Mouse (Mus musculus) cerebellum, postnatal 10 days (tissue): ENCODE data around the gene Rragd.
"Not testable (repeated sequence)": the region's sequence is repeated elsewhere in the genome, so short reads cannot be mapped to it uniquely, and the experiment has no call there.

Experiments used
- DNase-seq, 2 experiments: peaks; one replicate each; pipeline ENCODE4 v3.0.0; 2021; ENCODE audit warnings: mixed read lengths in 2 of 2

Rragd gene

DNA sequence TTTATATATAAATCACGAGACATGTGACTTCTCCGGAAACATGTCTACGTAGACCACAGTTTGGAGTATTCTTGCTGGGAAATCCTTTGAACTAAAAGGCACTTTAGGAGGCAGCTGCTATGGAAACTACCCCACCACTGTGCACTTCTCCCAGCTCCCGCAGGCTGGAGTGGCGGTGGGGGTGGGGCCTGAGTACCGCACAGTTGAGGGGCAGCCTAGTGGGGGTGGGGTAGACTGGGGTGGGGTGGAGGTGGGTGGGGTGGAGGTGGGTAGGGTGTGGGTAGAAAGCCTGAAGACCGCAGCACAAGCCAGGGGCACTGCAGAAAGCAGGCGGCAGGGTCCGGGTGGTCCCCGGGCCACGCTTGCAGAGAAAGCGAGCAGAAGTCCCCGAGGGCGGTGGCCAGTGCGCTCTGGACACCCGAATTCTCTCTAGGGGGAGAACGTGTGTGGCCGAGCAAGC lies at the start of gene Rragd:
TSS of gene Rragd (plus strand) at position 322 of the 460 bp plus-strand sequence.
- DNase-seq: peak; percentile 66 to 67

DNA sequence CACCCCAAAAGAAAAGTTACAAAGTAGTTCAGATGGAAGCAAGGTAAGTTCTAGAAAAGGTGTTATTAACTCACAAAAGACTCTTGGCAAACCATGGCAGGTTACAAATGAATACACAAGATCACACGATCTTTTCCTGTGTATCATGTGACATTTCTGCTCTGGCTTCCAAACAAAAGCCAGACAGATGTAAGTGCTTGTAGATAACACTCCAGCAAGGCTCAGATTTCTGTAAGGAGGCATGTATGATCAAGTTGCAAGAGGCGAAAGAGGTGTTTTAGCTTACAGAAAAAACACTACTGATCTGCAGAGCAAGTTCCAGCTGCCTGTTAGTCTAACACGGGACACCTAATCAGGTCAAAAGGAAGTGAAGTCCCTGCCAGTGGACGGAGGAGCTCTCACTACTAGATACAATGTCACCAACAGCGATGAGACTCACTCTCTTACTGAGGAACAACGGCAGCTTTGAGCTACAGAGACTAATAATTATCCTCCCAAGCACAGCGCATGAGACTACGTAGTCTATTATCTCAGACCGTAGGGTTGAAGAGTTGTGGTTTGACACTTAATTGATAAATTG lies 46.0 kb upstream of the Rragd start:
- no peak for DNase-seq

DNA sequence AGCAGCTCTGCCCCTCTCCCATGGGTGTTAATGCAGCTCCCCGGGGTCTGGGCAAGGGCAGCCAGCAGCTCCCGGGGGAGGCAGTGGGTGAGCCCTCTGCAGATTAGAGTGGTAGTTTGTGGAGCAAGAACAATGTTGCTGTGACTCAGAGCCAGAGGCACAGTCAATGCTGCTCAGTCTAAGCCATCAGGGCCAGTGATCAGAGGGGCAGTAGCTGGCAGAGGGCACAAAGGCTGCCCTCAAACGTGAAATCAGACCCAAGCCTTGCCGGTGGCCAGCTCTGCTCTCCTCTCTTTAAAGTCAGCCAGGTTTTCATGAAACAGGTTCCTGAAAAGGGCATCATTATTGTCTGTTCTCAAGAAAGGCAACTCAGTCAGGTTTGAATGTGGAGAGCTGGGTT lies 43.3 kb upstream of the Rragd start:
- no peak for DNase-seq

DNA sequence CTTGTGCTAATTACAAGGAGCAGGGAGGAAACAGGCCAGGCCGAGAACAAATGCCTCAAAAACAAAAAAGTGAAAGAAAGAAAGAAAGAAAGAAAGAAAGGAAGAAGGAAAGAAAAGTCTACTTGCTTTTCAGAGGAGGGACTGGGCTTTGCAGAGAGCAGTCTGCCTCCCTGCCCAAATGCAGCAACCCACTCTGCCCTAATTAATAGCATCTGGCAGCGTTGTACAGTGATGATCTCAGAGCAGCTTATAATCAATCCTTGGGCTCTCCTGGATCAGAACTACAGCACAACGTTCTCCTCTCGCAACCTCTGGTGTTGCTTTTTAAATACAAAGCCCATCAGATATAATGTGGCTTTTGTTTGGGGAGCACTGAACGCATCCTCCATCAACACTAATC lies 42.9 kb upstream of the Rragd start:
- DNase-seq: no peak

DNA sequence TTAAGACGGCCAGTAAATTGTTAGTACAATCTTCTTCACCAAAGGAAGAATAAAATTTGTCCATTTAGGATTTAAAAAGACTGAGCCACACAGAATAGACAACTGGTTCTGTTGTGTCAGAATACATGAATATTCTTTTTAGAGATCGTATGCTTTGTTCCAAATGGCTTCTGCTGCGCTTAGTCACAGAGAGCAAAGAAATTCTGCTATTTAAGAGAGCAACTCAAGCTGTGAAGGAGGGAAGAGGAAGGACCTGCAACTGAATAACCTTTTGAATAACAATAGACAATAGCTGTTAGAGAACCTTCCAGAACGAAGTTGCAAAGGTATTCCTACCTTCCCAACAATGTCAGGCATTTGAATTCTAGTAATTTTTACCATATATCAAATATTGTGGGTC lies 41.9 kb upstream of the Rragd start:
- DNase-seq: no peak

DNA sequence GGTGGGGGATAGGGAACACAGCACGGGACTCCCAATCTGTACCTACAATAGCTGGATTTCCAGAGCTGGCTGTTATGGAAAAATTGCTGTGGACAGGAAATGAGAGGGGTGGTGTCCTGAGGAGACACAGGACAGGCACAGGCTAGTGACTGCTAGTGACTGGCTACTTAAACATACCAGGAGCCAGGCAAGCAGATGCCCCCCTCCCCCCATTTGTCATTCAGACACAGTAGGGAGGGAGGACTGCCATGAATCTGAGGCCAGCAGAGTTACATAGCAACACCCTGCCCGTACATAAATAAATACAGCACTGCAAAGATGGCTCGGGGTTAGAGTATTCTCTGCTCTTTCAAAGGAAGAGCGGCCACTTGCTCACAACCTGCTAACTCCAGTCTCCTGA lies 35.2 kb upstream of the Rragd start:
- DNase-seq: peak in 1 of 2 experiments; percentile 24

DNA sequence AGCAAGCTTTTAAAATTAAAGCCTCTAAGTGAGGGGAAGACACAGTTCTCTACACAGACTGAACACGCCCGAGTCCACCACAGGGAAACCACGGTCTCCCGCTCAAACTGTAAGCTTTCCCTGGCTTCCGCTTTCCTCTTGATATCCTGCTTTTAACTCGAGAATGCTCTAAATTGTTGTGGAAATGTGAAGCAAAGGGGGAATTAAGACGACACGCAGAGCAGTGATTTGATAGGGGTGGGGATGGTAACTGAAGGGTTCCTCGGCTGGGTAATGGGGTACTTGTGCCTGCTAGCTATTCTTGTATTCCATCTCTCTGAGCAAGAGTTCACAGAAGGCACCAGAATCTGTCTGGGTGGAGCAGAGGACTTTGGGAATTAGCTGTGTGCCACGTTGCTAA lies 34.1 kb upstream of the Rragd start:
- DNase-seq: no peak

DNA sequence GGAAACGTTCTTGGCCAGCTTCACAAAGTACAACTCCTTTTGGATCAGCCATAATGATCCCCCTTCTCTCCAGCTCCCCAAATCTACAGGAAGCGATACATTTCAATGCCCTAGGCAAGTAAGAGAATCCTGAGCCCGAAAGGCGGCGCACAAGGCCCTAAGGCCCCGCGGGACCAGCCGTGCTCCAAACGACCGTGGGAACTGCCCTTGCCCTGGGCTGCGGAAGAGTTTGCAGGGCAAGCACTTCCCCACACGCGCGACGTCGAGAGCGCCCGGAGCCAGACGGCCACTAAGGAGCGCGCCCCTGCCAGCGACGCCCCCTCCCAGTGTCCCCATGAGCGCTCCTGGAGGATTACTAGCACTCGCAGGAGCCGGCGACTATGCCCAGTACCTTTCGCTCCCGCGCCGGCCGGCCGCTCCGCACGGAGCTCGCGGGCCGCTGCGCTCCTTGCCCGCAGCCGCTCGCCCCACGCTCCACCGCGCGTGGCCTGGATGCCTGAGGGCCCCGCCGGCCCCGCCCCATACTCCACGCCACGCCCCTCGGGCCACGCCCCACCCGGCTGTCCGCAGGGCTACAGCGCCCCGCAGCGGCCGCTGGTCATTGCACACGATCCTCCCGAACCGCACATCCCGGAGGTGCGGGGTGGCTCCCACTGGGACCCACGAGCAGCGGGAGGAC lies 32.3 kb upstream of the Rragd start, which contains the start of gene Ankrd6:
TSS of gene Ankrd6 (minus strand) at position 486 of the 679 bp plus-strand sequence.
- DNase-seq: peak; percentile 91 to 92

DNA sequence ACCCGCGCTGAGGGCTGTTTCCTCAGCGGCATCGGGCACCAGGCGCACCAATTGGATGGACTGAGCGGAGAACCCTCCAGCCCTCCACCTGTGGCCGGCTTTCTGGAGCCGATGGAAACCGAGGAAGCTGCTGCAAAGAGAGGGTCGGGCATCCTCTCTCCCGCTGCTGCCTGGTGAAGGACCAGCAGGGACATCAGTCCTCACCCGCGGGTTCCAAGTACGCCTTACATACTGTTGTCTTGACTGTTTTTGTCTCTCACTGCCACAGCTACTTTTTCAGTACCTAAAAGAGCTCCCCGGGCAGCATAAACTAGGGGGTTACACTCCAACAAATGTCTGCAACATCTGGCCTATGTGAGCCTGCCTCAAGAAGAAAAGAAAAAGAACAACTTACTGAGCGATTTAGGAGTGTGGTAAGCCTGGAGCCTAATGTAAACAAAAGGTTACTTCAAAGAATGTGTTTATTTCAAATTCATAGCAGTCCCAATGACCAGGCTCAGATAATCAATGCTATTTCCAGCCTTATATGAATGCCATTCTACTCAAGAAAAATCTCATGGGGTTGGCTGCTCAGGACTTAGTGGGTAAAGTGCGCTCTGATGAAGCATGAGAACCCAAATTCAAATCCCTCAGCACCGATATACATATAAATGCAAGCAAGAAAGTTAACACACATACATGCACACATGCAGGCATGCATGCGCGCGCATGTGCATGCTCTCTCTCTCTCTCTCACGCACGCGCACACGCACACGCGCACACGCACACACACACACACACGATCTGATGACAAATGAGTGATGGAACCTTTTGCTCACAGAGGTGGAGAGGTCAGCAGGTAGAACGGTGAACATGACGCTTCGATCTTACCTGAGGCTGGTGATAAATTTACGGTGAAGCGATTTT lies 31.5 kb upstream of the Rragd start:
- DNase-seq: peak; percentile 25 to 46

DNA sequence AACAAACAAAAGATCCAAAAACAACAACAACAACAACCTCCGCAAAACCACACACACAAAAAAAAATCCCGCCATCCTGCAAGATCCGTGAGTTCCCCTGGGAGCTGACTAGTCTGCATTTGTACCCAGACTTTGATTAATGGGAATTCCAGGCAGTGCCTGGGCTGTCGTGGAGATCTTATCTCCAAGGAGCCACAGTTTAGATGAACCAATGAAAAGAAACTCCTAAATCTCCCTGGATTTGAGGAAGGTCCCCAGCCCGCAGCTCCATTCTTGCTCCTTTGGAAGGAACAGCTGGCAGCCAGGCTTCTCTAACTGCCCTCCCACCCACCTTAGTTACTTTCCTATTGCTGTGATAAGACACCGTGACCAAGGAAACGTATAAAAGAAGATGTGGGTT lies 30.2 kb upstream of the Rragd start:
- DNase-seq: no peak

DNA sequence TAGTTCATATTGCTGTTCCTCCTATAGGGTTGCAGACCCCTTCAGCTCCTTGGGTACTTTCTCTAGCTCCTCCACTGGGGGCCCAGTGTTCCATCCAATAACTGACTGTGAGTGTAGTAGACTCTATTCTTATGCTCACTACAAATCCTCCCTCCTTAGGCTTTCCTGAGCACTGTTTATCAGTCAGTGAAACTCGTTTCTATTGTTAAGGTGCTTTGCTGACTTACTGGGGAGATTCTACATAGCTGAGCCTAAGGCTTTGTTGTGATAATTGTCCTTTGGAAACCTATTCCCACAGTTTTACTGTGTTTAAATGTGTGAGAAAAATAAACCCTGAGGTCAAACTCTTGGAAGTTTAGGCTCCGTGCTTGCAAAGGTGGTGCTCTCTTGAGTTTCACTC lies 26.4 kb upstream of the Rragd start:
- DNase-seq: no peak

DNA sequence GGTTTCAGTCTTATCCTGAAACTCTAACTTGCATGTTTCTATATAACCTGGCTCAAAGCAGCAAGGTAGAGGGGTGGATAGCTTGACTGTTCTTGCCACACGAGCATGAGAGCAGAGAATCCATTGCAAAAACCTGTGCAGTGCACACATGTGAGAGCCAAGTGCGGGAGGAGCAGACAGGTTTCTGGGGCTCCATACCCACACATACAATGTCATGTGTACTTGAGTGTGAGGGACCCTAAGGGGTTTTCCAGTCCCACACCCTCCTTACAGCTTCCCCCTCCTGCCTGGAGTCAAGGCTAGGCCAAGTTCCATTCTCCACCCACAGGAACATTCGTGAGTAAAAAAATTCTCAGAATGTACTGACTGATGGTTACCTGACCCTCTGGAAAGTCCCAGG lies 21.4 kb upstream of the Rragd start:
- DNase-seq: no peak

DNA sequence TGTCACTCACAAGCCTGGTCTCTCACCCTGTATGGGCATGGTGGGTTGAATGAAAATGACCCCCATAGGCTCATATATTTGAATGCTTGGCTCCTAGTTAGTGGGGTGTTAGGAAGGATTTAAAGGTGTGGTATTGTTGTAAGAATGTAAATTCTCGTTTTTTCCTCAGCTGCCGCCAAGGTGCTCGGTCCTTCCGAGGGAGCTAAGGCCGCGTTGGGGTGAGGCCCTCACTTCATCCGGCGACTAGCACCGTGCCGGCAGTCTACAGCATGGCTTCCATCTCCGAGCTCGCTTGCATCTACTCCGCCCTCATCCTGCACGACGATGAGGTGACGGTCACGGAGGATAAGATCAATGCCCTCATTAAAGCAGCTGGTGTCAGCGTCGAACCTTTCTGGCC lies 18.2 kb upstream of the Rragd start:
- not testable (repeated sequence) for DNase-seq

DNA sequence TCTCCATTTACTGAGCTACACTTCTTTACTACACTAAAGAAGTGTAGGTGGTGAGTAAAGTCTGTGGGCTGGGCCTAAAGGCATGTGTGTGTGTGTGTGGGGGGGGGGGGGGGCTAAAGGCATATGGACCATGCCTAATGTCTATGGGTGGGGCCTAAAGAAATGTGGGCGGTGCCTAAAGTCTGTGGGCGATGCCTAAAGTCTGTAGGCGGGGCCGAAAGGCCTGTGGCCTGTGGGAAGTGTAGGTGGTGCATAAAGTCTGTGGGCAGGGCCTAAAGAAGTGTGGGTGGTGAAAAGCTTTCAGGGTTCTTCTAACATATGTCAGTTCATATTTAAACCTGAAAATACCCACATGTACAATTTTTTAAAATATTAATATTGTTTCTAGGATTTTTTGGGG lies 5.5 kb upstream of the Rragd start:
- no peak for DNase-seq

DNA sequence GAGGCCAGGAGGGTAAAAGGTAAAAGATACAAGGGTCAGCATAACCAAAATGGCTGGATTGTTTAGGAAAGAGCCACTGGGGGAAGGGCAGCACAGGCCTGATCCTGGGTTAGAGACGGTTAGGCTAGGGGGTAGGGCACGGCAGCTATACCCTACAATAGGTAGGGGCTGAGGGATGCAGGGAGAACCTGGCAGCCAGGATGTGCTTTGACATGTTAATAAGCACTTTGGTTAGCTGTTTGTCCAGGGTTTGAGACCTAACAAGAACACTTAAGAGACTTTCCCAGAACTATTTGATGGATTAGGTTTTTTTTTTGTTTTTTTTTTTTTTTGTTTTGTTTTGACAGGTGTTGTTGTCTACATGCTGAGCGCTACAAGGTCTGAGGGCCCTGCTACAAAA lies 2.8 kb upstream of the Rragd start:
- DNase-seq: no peak

DNA sequence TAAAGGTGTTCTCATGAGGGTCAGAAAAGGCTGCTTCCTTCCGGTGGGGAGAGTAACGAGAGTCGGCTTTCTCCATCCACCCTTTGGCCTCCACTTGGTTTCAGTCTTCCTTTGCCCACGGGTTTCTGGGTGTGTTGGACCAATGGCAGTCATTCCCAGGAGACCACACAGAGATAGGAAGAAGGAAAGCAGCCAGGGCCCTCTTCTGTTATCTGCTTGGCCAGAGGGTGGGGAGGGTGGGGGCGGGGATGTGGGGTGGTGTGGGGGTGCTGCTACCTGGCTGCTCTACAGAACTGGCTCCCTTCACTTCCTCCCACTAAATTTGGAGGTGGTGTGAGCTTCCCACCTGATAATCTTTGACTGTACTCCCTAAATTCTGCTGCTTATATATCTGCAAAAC lies 1.2 kb upstream of the Rragd start:
- DNase-seq: peak in 1 of 2 experiments; percentile 9

DNA sequence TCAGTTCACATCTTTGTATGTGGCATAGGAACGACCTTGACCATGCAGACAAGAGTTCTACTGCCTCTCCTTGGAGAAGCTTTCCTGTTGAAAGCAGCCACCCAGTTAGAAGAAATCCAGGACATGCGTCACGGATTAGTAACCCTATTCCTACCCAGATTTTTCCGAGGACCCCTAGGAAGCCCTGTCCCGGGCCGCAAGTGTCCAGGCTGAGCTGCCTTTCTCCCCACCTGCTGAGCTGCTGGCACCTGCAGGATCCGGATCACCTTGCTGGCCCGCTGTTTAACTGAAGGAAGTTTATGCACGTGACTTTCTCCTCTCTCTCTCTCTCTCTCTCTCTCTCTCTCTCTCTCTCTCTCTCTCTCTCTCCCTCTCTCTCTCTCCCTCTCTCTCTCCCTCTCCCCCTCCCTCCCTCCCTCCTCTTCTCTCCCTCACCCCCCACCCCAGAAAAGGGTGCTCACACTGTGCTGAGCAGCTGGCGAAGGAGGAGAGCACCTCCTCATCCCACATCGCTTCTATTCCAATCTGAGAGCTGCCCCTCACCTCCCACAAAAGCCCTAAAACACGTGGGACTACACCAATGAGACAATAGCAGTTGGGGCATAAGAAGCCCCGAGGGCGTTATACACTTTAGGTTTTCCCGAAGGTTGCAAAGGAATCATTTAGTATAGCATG lies 659 bp upstream of the Rragd start:
- peak; percentile 27 to 38 for DNase-seq

DNA sequence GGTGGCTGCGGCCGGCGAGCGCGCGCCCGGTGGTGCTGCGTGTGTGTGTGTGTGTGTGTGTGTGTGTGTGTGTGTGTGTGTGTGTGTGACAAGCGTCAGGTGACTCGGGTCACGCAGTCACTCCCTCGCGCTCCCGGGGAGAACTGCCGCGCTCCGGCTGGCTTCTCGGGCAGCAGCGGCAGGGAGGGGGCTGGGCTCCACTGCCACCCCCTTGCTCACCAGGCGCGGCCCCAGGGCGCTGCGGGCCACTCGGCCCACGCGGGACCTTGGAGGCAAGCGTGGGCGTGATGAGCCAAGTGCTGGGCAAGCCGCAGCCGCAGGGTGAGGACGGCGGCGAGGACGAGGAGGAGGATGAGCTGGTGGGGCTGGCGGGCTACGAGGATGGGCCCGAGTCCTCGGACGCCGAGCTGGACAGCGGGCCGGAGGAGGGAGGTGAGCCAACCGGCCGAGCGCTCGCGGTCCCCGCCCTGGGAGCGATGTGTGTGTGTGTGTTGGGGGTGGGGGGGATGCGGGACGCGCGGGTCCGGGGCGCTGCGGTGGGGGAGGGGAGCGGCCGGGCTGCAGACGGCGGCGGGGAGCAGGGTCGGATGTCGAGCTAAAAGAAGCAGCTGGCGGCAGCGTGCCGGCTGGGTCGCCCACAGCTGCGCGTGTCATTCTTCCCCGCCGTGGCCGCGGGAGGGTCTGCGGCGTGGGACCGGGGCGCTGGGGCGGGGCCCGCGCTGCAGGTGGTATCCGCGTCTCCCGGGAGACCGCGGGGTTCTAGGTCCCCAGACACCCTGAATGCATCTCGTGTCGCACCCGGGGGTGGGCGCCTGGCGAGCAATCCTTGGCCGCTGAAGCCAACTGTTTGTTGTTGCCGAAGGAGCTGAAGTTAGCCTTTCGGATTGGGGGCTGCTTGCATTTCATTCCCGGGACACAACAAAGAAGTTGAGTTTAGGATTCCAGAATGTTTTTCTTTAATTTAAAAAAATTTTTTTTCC lies 629 bp downstream of the Rragd start:
- peak; percentile 78 to 81 for DNase-seq

DNA sequence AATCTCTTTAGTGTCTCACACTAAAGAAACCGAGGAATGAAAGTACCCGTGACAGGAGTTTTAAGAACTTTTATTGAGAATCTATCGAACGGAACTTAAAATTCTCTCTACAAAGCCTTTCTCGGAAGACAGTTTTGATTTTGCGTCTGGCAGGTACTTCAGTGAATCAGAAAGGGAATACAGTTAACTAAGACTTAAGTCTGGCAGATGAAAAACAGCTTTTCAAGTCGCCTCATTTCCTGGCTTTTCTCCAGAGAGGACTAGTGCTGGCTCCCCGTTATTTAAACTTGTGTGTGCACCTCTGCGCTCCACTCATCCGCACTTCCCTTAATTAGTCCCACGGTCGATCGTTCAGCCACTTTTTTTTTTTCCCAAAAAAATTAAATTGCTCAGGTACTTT lies 1.4 kb downstream of the Rragd start:
- peak; percentile 18 to 42 for DNase-seq

DNA sequence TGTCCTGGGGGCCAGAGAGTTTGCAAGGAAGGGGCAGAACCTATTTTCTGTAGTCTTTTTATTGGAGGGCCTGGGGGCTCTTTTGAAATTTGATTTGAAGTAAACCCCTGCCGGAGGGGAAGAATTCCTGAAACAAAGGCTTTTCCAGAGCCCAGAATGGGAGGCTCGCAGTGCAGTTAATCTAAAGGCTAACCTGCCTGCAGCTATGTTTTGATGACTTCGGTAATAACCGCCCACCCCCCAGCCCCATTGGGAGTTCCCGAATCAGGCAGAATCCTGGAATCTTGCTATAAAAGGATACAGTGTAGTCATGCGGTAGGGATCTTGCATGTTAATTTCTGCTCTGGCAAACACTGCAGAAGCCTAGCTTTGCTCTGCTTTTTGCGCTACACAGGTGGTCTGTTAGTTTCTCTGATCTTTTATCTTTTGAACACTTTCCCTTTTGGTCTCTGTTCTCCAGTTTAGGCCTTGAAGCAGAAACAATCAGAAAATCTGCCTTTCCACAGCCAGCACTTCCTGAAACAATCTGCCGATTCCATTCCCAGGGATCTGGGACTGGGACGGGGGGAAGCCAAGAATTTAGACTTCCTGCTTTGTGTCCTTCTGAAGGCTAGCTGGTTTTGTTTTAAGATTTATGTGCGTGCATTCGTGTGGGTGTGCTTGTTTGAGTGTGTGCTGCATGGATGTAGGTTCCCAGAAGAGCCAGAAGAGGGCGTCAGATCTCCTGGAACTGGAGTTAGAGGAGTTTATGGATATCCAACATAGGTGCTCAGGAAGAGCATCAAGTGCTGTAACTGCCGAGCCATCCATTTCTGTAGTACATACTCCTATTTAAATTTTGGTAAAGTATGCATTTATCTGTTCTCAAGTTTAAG lies 2.2 kb downstream of the Rragd start:
- DNase-seq: peak; percentile 31 to 40

DNA sequence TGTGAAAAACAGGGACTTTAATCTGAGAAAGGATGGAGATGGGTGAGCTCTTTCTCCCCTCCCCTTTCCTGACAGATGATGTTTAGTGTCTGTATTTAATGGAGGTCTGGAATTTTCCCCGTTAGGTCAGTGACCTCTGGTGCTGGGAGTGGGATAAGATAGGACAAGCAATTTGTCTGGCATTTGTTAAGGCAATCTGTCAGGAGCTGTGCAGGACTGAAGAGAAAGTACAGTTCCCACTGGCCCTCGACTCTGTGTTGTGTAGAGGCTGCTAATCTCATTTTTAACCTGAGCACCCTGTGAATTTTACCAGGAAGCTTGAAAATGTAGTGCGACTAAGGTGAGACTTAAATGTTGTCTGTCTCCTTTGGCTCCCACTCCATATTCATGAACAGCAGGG lies 2.8 kb downstream of the Rragd start:
- DNase-seq: peak in 1 of 2 experiments; percentile 4
